ENCODE assay signal across 8 mouse cellular contexts in the genomic region with DNA sequence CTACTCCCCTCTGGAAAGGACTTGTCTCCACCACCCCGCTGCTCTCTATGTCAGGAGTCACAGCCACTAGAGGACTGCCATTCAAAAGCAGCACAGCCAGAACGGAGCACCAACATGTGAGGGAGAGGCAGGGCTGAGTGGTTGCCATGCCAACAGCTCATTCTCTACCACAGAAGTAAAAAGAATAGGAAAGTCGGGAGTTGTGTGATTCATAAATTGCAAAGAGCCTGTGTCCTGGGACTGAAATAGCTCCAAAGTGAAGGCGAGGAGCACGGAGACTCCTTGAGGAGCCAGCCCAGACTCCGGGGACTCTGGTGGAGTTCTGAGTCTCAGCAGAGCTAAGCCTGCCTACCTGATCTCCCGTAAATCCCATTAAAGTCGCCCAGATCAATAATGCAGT. TPM values are rescaled to one million over a fixed set of nuclear protein-coding genes. Genes with fewer than 3 reads are reported as not detected.
DNase-seq lines count a peak whose midpoint lies in the region; ATAC-seq and TF ChIP-seq lines count a peak whose summit lies in the region.

No protein-coding gene starts in this region.

- 42% methylated on average over 8 of the region's 8 CpGs for WGBS in lung, embryonic 14.5 days

- intact Hi-C loops in left cerebral cortex, postnatal 14 days (cut with DNase I) = no loop called here

- no peaks in the 10 kb centered on the region for H3K9me3 ChIP-seq in lung, embryonic 14.5 days (ENCODE audit: low read depth, low read length)

- H3K4me3 ChIP-seq in lung, embryonic 14.5 days (ENCODE audit: low read depth, low read length) = no peak overlapping the region

- DNase-seq in lung, embryonic 14.5 days = peak; percentile 63
- DNase-seq in lung, postnatal 14 days = no peak
- DNase-seq in left cerebral cortex, postnatal 14 days (ENCODE audit: low spot score in 2 of 2) = peak; percentile 77 to 84
- DNase-seq in right cerebral cortex, postnatal 14 days = peak; percentile 54
- no peak for DNase-seq in MN1 (ENCODE audit: low spot score)
- DNase-seq in thymus, adult 18-20 months = no peak

- no peaks in the 10 kb centered on the region for H3K4me1 ChIP-seq in lung, embryonic 14.5 days (ENCODE audit: insufficient read depth)

- peak; percentile 54; the same call in 1 of the 2 replicates for ATAC-seq in lung, embryonic 14.5 days (ENCODE audit: insufficient read depth)
- ATAC-seq in frontal cortex, adult (ENCODE audit: low TSS enrichment) = peak; percentile 96
- ATAC-seq in activated CD4-positive, CD25-positive, alpha-beta regulatory T cell, adult 4 months = no peak

- no peaks in the 10 kb centered on the region for H3K27me3 ChIP-seq in lung, embryonic 14.5 days (ENCODE audit: insufficient read depth, low read length)

- no peak overlapping the region for H3K9ac ChIP-seq in lung, embryonic 14.5 days

- H3K36me3 ChIP-seq in lung, embryonic 14.5 days (ENCODE audit: insufficient read depth) = 0 out of 2 replicates have a peak, but pooled peaks cover 8% of the 10 kb centered on the region

- TF ChIP-seq CTCF in lung, embryonic 14.5 days (IDR thresholded peaks at IDR 0.05; ENCODE audit: low read depth) = no peak

- no peak overlapping the region for H3K27ac ChIP-seq in lung, embryonic 14.5 days (ENCODE audit: low read depth)

- H3K4me2 ChIP-seq in lung, embryonic 14.5 days = no peak overlapping the region

RNA-seq across cellular contexts. Expression of a gene that starts 22.7 kb away (rescaled TPM):
- polyA plus RNA-seq in lung, embryonic 14.5 days (2014; fragmentation: Nextera tagmentation; extraction: Ambion mirVana) = 3.6 and 3.9 TPM in 2 replicates
- total RNA-seq in left cerebral cortex, postnatal 14 days (2021) = 10 to 100 TPM; 28.0 to 30.2 TPM
- 1 to 10 TPM; 7.0 to 9.8 TPM for polyA plus RNA-seq in activated CD4-positive, CD25-positive, alpha-beta regulatory T cell, adult 4 months (2017; shearing (Covaris generic))

RNA-seq across cellular contexts. Expression of a gene that starts 37.7 kb away (rescaled TPM):
- polyA plus RNA-seq in lung, embryonic 14.5 days (2014; fragmentation: Nextera tagmentation; extraction: Ambion mirVana) = 46.5 and 51.7 TPM in 2 replicates
- total RNA-seq in left cerebral cortex, postnatal 14 days (2021) = 100 to 1,000 TPM; 125 to 136 TPM
- 10 to 100 TPM; 20.5 to 32.4 TPM for polyA plus RNA-seq in activated CD4-positive, CD25-positive, alpha-beta regulatory T cell, adult 4 months (2017; shearing (Covaris generic))

Comparison
In these comparisons a context has a peak if more than half of its experiments do, and no peak if none do; other contexts are left out.
1. DNase-seq: peak in lung, embryonic 14.5 days (single experiment), left cerebral cortex, postnatal 14 days (2 of 2) and right cerebral cortex, postnatal 14 days (single experiment); none in lung, postnatal 14 days (single experiment), MN1 (single experiment) and thymus, adult 18-20 months (0 of 2).